Mouse (Mus musculus): ENCODE results near the gene Ogfod3.

Gene Ogfod3

GRCm38 (mm10) chr11:121198622-121199021 is 5.9 kb downstream of the Ogfod3 start:
- no peak for DNase-seq

- no peak for DNase-seq
These were observed 11.1 kb downstream of the Ogfod3 start for GRCm38 (mm10) chr11:121193415-121193814.

GRCm38 (mm10) chr11:121192742-121193141 is 11.8 kb downstream of the Ogfod3 start:
- no peak for DNase-seq

- DNase-seq: no peak
These were observed 14.8 kb downstream of the Ogfod3 start for GRCm38 (mm10) chr11:121189681-121190080.

GRCm38 (mm10) chr11:121176285-121177270 is 27.9 kb downstream of the Ogfod3 start:
- peak; percentile 69 for DNase-seq

- no peak for DNase-seq
These were observed 30.3 kb downstream of the Ogfod3 start for GRCm38 (mm10) chr11:121174234-121174633.

GRCm38 (mm10) chr11:121173203-121173602 is 31.3 kb downstream of the Ogfod3 start:
- no peak for DNase-seq

- no peak for DNase-seq
These were observed 40.8 kb downstream of the Ogfod3 start for GRCm38 (mm10) chr11:121163751-121164150.

- DNase-seq: no peak
These were observed 43.7 kb downstream of the Ogfod3 start for GRCm38 (mm10) chr11:121160636-121161346.

- no peak for DNase-seq
These were observed 44.5 kb downstream of the Ogfod3 start, which contains the start of gene Uts2r for GRCm38 (mm10) chr11:121159971-121160370. Uts2r (plus strand) TSS chr11:121160271.

- DNase-seq: peak; percentile 25
These were observed 48.1 kb downstream of the Ogfod3 start for GRCm38 (mm10) chr11:121156411-121156891.

GRCm38 (mm10) chr11:121154203-121154602 is 50.3 kb downstream of the Ogfod3 start:
- no peak for DNase-seq

- no peak for DNase-seq
These were observed 56.3 kb downstream of the Ogfod3 start for GRCm38 (mm10) chr11:121148193-121148592.

GRCm38 (mm10) chr11:121145865-121146264 is 58.6 kb downstream of the Ogfod3 start, which contains the start of gene Tex19.1:
Tex19.1 (plus strand) TSS chr11:121146143.
- no peak for DNase-seq

GRCm38 (mm10) chr11:121143325-121144015 is 61.0 kb downstream of the Ogfod3 start:
- DNase-seq: no peak

GRCm38 (mm10) chr11:121138732-121139131 is 65.8 kb downstream of the Ogfod3 start:
- no peak for DNase-seq

GRCm38 (mm10) chr11:121137682-121138081 is 66.8 kb downstream of the Ogfod3 start:
- DNase-seq: no peak

- no peak for DNase-seq
These were observed 69.9 kb downstream of the Ogfod3 start for GRCm38 (mm10) chr11:121134600-121134999.

GRCm38 (mm10) chr11:121129616-121130015 is 74.9 kb downstream of the Ogfod3 start:
- DNase-seq: no peak
